8 mouse cellular contexts compared by ENCODE assay signal in the genomic region with DNA sequence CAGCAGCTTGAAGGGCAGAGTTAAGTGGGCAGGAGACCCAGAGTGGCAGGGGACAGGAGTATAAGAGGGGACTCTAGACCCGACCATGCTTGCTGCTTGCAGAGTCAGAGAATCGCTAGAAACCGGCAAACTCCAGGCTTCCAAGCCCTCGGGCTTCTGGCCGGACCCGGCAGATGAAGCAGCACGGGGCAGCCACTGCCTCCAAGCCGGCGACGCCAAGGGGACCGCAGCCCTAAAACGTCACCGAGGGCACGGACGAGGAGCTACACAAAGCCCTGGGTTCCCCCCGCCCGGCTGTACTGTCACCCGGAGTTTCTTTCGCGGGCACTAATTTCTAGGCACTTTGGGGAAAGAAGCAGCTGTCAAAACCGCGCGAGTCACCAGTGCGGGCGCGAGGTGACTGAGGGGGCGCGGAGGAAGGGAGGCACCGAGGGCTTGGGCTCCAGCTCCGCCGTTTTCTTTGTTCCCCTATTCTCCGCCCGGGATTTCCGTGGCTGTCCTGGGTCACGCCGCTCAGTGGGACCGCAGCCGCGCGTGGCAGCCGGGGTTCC. TPM values are rescaled to one million over a fixed set of nuclear protein-coding genes. Genes with fewer than 3 reads are reported as not detected.
DNase-seq lines count a peak whose midpoint lies in the region; ATAC-seq and TF ChIP-seq lines count a peak whose summit lies in the region.

No protein-coding gene starts in this region.

- no peaks in the 10 kb centered on the region for H3K36me3 ChIP-seq in kidney, embryonic 14.5 days (ENCODE audit: control insufficient read depth, insufficient read depth, low read length)
- no peaks in the 10 kb centered on the region for H3K36me3 ChIP-seq in neural tube, embryonic 13.5 days

- peak overlapping the region; percentile 95 for H3K27ac ChIP-seq in kidney, embryonic 14.5 days (ENCODE audit: low read depth, low read length)
- H3K27ac ChIP-seq in neural tube, embryonic 13.5 days (replicated peaks): peak overlapping the region; percentile 99

- under 1% methylated on average over 41 of the region's 41 CpGs for WGBS in kidney, embryonic 14.5 days
- WGBS in lung, adult 2 months: under 1% methylated on average over 41 of the region's 41 CpGs
- under 1% methylated on average over 41 of the region's 41 CpGs for WGBS in neural tube, embryonic 13.5 days

- H3K4me2 ChIP-seq in kidney, embryonic 14.5 days (replicated peaks; ENCODE audit: low read depth, low read length): peak overlapping the region; percentile 72
- peak overlapping the region; percentile 64 for H3K4me2 ChIP-seq in neural tube, embryonic 13.5 days

- H3K4me3 ChIP-seq in kidney, embryonic 14.5 days (ENCODE audit: low read length): peak overlapping the region; percentile 62
- peak overlapping the region; percentile 63 for H3K4me3 ChIP-seq in lung, adult 2 months (replicated peaks; ENCODE audit: extremely low read depth, low read depth, low read length)
- peak overlapping the region; percentile 80 for H3K4me3 ChIP-seq in neural tube, embryonic 13.5 days

- H3K27me3 ChIP-seq in kidney, embryonic 14.5 days (ENCODE audit: control insufficient read depth, insufficient read depth, low read length): no peaks in the 10 kb centered on the region
- H3K27me3 ChIP-seq in neural tube, embryonic 13.5 days: no peaks in the 10 kb centered on the region

- peak overlapping the region; percentile 93 for H3K9ac ChIP-seq in kidney, embryonic 14.5 days (ENCODE audit: low read depth, low read length)
- peak overlapping the region; percentile 94 for H3K9ac ChIP-seq in neural tube, embryonic 13.5 days

- ATAC-seq in granulocyte monocyte progenitor cell, adult 5-6 weeks (replicated peaks; ENCODE audit: poor library complexity, severe bottlenecking): peak; percentile 72
- peak; percentile 53 for ATAC-seq in kidney, embryonic 14.5 days (ENCODE audit: low FRiP score, low TSS enrichment)
- ATAC-seq in neural tube, embryonic 13.5 days (ENCODE audit: low read depth): peak; percentile 88

- TF ChIP-seq POLR2A in lung, adult 2 months (IDR thresholded peaks at IDR 0.05; ENCODE audit: borderline replicate concordance, extremely low read depth, low read depth, low read length): no peak

- TF ChIP-seq CTCF in lung, adult 2 months (IDR thresholded peaks at IDR 0.05; ENCODE audit: insufficient read depth, low read length): no peak

- H3K9me3 ChIP-seq in kidney, embryonic 14.5 days (ENCODE audit: control insufficient read depth, low read length): no peaks in the 10 kb centered on the region
- H3K9me3 ChIP-seq in neural tube, embryonic 13.5 days: no peaks in the 10 kb centered on the region

- H3K4me1 ChIP-seq in kidney, embryonic 14.5 days (ENCODE audit: control insufficient read depth, insufficient read depth, low read length): peaks cover 20% of the 10 kb centered on the region
- peaks cover 12% of the 10 kb centered on the region for H3K4me1 ChIP-seq in lung, adult 2 months (ENCODE audit: control insufficient read depth, insufficient read depth, low read length)
- peaks cover 31% of the 10 kb centered on the region for H3K4me1 ChIP-seq in neural tube, embryonic 13.5 days (replicated peaks)

- peak; percentile 60 to 63 for DNase-seq in CD8-positive naive resting alpha-beta T cell, adult 2 months (ENCODE audit: low read depth in 2 of 2, low spot score in 2 of 2)
- DNase-seq in adipocyte (ENCODE audit: low spot score): peak; percentile 66
- peak; percentile 72 for DNase-seq in embryo, embryonic 11 days
- peak; percentile 74 for DNase-seq in lung, adult 2 months
- peak; percentile 39 for DNase-seq in urinary bladder, postnatal 25 days (ENCODE audit: low spot score)

RNA-seq across cellular contexts. Expression of a gene that starts 10.0 kb away (rescaled TPM):
- total RNA-seq in granulocyte monocyte progenitor cell, adult 5-6 weeks (2014; fragmentation: Nextera tagmentation): 19.9 and 26.1 TPM in 2 replicates
- total RNA-seq in granulocyte monocyte progenitor cell, adult 5-6 weeks (2017): 24.4 and 24.5 TPM in 2 replicates
- polyA plus RNA-seq in kidney, embryonic 14.5 days (2014; fragmentation: Nextera tagmentation; extraction: Ambion mirVana): 37.4 and 42.8 TPM in 2 replicates
- 7.2 and 12.4 TPM in 2 replicates for polyA plus RNA-seq in lung, adult 2 months (2012; rRNA removed)
- 84.8 and 89.7 TPM in 2 replicates for polyA plus RNA-seq in neural tube, embryonic 13.5 days (2015; fragmentation: Nextera tagmentation; extraction: Ambion mirVana)

Comparison
In these comparisons a context has a peak if more than half of its experiments do, and no peak if none do; other contexts are left out.
1. Peak in every context shown above with its lines: DNase-seq, ATAC-seq, H3K4me3 ChIP-seq and H3K27ac ChIP-seq.